Mouse (Mus musculus): Measurements from ENCODE around the gene Tenm3.

The Tenm3 gene

GRCm38 (mm10) chr8:48313985-48314368 is 529.8 kb downstream of the Tenm3 start:
- DNase-seq, result no peak

- DNase-seq, result no peak
These were observed 530.4 kb downstream of the Tenm3 start for GRCm38 (mm10) chr8:48313210-48313984.

- DNase-seq, result no peak
These were observed 532.0 kb downstream of the Tenm3 start for GRCm38 (mm10) chr8:48311706-48312105.

GRCm38 (mm10) chr8:48310240-48310849 is 533.4 kb downstream of the Tenm3 start:
- no peak for DNase-seq

GRCm38 (mm10) chr8:48309191-48309987 is 534.4 kb downstream of the Tenm3 start:
- DNase-seq, result no peak

GRCm38 (mm10) chr8:48304224-48304623 is 539.5 kb downstream of the Tenm3 start:
- DNase-seq, result no peak

- DNase-seq, result no peak
These were observed 543.1 kb downstream of the Tenm3 start for GRCm38 (mm10) chr8:48300613-48301037.

GRCm38 (mm10) chr8:48300061-48300460 is 543.7 kb downstream of the Tenm3 start:
- DNase-seq, result no peak

GRCm38 (mm10) chr8:48299341-48299740 is 544.4 kb downstream of the Tenm3 start:
- DNase-seq, result no peak

- DNase-seq, result no peak
These were observed 547.4 kb downstream of the Tenm3 start for GRCm38 (mm10) chr8:48296371-48296770.

GRCm38 (mm10) chr8:48295558-48295957 is 548.2 kb downstream of the Tenm3 start:
- DNase-seq, result no peak

- DNase-seq, result no peak
These were observed 550.0 kb downstream of the Tenm3 start for GRCm38 (mm10) chr8:48293797-48294196.

GRCm38 (mm10) chr8:48285432-48285831 is 558.3 kb downstream of the Tenm3 start:
- DNase-seq, result no peak

- no peak for DNase-seq
These were observed 561.9 kb downstream of the Tenm3 start for GRCm38 (mm10) chr8:48281855-48282254.

- DNase-seq, result no peak
These were observed 564.4 kb downstream of the Tenm3 start for GRCm38 (mm10) chr8:48279360-48279759.

- no peak for DNase-seq
These were observed 565.6 kb downstream of the Tenm3 start for GRCm38 (mm10) chr8:48277986-48278635.

GRCm38 (mm10) chr8:48275066-48275465 is 568.7 kb downstream of the Tenm3 start:
- no peak for DNase-seq

- DNase-seq, result no peak
These were observed 569.2 kb downstream of the Tenm3 start for GRCm38 (mm10) chr8:48274566-48274965.

GRCm38 (mm10) chr8:48268638-48269037 is 575.1 kb downstream of the Tenm3 start:
- no peak for DNase-seq

- no peak for DNase-seq
These were observed 583.5 kb downstream of the Tenm3 start for GRCm38 (mm10) chr8:48260265-48260664.

- no peak for DNase-seq
These were observed 583.9 kb downstream of the Tenm3 start for GRCm38 (mm10) chr8:48259832-48260231.

- DNase-seq, result no peak
These were observed 599.9 kb downstream of the Tenm3 start for GRCm38 (mm10) chr8:48243876-48244275.

- DNase-seq, result no peak
These were observed 602.7 kb downstream of the Tenm3 start for GRCm38 (mm10) chr8:48240917-48241531.

All from kidney, adult 8-10 months (tissue).